Mouse (Mus musculus) intestine, embryonic 14.5 days (tissue): ENCODE results near the gene Npl. TPM values are rescaled to one million over a fixed set of nuclear protein-coding genes. Genes with fewer than 3 reads are reported as not detected.
"Not testable (repeated sequence)": the region's sequence is repeated elsewhere in the genome, so short reads cannot be mapped to it uniquely, and the experiment has no call there.

Source experiments
- ATAC-seq: fragments of 200-750 bp; cut with Nextera tagmentation; replicated peaks from 2 replicates; pipeline ENCODE4 v1.8.0; 2017; ENCODE audit warnings: low read depth, moderate number of reproducible peaks, moderate TSS enrichment, moderate library complexity; ENCODE audit not compliant: low FRiP score, low TSS enrichment
- DNase-seq: peaks from one replicate; pipeline ENCODE4 v3.0.0-alpha.2; 2018; ENCODE audit warnings: low spot score
- H3K27ac ChIP-seq: fragments of 300-500 bp; sonication (generic); 2 replicates; pipeline ENCODE4 v1.5.1; 2014; ENCODE audit warnings: low read depth, mild to moderate bottlenecking, control low read depth
- H3K27me3 ChIP-seq: fragments of 300-500 bp; sonication (generic); replicated peaks from 2 replicates; pipeline ENCODE4 v1.6.1; 2014; ENCODE audit warnings: low read length, control low read depth; ENCODE audit not compliant: control insufficient read depth, insufficient read depth
- H3K36me3 ChIP-seq: fragments of 300-500 bp; sonication (generic); 2 replicates; pipeline ENCODE4 v1.6.1; 2014; ENCODE audit warnings: low read length, control low read depth; ENCODE audit not compliant: control insufficient read depth, insufficient read depth
- H3K4me1 ChIP-seq: fragments of 300-500 bp; sonication (generic); replicated peaks from 2 replicates; pipeline ENCODE4 v1.6.1; 2014; ENCODE audit warnings: low read length, control low read depth, mixed read lengths; ENCODE audit not compliant: control insufficient read depth, insufficient read depth
- H3K4me2 ChIP-seq: fragments of 300-500 bp; sonication (generic); 2 replicates; pipeline ENCODE4 v1.6.1; 2014; ENCODE audit warnings: low read length
- H3K4me3 ChIP-seq: fragments of 300-500 bp; sonication (generic); 2 replicates; pipeline ENCODE4 v1.5.1; 2014; ENCODE audit warnings: low read depth, low read length, control low read depth, mixed read lengths
- H3K9ac ChIP-seq: fragments of 300-500 bp; sonication (generic); 2 replicates; pipeline ENCODE4 v1.6.1; 2014; ENCODE audit warnings: mild to moderate bottlenecking, low read length
- H3K9me3 ChIP-seq: fragments of 300-500 bp; sonication (generic); 2 replicates; pipeline ENCODE4 v1.6.1; 2016; ENCODE audit warnings: low read length, control low read depth; ENCODE audit not compliant: control insufficient read depth
- WGBS: fragments of 180-500 bp; shearing (Covaris S2); extraction: QIAGEN DNeasy Blood & Tissue Kit; methylation state at CpG from one replicate; pipeline ENCODE4 v1.1.7; 2014; 5-methylcytosine and 5-hydroxymethylcytosine counted together
- polyA plus RNA-seq: library from polyadenylated mRNA; unstranded; fragments of >200 nt; fragmentation: Nextera tagmentation; extraction: Ambion mirVana; gene quantifications from 2 replicates; pipeline ENCODE4 v1.2.1, GENCODE M21; 2014

Gene Npl
- polyA plus RNA-seq, 1 experiment from 2014 or later: 9.0 TPM

DNA sequence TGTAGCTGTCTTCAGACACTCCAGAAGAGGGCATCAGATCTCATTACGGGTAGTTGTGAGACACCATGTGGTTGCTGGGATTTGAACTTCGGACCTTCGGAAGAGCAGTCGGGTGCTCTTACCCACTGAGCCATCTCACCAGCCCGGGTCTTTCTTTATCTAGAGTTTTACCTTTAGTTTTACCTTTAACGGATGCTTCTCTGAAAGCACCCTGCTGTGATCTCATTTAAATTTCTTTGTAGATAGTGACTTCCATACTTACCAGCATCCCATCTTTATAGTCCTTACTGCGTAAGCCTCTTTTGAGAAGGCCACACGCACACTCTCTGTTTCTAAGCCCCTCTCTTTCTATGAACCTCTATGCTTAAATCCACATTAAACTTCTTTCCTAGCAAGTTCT lies 40.3 kb downstream of the Npl start:
- not testable (repeated sequence) for DNase-seq, H3K27ac ChIP-seq, H3K36me3 ChIP-seq, H3K4me3 ChIP-seq, H3K4me2 ChIP-seq, H3K9me3 ChIP-seq, H3K9ac ChIP-seq, H3K27me3 ChIP-seq, H3K4me1 ChIP-seq, ATAC-seq
- 62% methylated on average over 8 of the region's 8 CpGs for WGBS

GRCm38 (mm10) chr1:153509012-153509411 lies 40.8 kb downstream of the Npl start:
- no peaks in the 10 kb centered on the region for H3K4me1 ChIP-seq
- no peak overlapping the region for H3K27ac ChIP-seq
- 88% methylated on average over 6 of the region's 6 CpGs for WGBS
- H3K9ac ChIP-seq: no peak overlapping the region
- no peak for ATAC-seq
- H3K36me3 ChIP-seq: no peaks in the 10 kb centered on the region
- no peak for DNase-seq
- H3K4me3 ChIP-seq: no peak overlapping the region
- H3K4me2 ChIP-seq: no peak overlapping the region
- no peaks in the 10 kb centered on the region for H3K9me3 ChIP-seq
- H3K27me3 ChIP-seq: no peaks in the 10 kb centered on the region

DNA sequence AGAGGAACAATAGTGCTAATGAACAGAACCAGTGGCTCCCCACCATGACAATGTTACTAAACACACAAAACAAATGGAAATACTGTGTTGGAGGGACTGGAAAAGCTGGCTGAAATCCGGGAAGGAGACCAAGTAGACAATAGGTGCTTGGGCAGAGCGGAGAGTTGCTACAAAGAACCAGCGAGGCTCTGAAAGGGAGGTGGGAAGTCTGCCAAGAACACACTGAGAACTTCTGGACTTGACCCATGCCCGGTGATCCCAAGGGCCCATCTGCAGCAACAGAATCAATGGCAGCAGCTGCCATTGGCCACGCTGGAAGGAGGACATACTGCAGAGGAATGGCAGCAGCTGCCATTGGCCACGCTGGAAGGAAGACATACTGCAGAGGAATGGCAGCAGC lies 43.6 kb downstream of the Npl start:
- Histone ChIP-seq H3K27ac (no peak overlapping the region), H3K27me3 (no peaks in the 10 kb centered on the region), H3K9me3 (no peaks in the 10 kb centered on the region), H3K36me3 (no peaks in the 10 kb centered on the region), H3K4me1 (no peaks in the 10 kb centered on the region), H3K4me3 (no peak overlapping the region), H3K9ac (no peak overlapping the region), H3K4me2 (no peak overlapping the region)
- 85% methylated on average over 6 of the region's 6 CpGs for WGBS
- ATAC-seq (no peak), DNase-seq (no peak)

DNA sequence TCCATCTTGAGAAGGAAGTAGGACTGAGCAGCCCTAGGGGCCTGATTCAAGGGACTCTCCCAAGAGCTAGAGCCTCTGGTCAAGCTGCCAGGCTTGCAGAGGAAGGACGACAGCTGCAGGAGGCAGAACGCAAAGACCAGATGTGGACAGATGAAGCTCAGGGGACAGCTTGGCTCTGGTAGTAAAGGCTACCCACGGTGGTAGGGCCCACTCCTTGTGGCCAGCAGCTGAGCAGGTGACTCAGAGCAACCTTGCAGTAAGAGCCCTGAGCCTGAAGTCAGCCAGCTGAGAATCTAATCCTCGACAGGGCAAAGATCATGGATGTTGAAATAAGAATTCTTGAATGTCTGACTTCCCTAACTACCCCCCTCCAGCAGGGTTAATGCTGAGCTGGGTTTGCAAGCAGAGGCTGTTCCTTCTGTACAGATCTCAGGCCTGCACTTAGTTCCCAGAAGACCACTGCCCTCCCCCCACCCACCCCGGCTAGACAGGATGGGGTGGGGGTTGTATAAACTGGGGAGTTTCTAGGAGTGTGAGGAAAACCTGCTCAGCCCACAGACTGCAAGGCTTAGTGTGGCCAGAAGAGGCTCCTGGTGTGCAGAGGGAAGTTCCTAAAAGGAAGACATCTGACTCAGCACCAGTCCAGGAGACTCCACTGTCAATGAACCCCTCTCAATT lies 48.1 kb downstream of the Npl start:
- no peaks in the 10 kb centered on the region for H3K36me3 ChIP-seq
- H3K9ac ChIP-seq: no peak overlapping the region
- no peak overlapping the region for H3K4me3 ChIP-seq
- H3K4me2 ChIP-seq: no peak overlapping the region
- WGBS: 55% methylated on average over 5 of the region's 5 CpGs
- H3K4me1 ChIP-seq: no peaks in the 10 kb centered on the region
- no peaks in the 10 kb centered on the region for H3K27me3 ChIP-seq
- no peaks in the 10 kb centered on the region for H3K9me3 ChIP-seq
- DNase-seq: no peak
- peak; percentile 38; the same call in 1 of the 2 replicates for ATAC-seq
- H3K27ac ChIP-seq: no peak overlapping the region

DNA sequence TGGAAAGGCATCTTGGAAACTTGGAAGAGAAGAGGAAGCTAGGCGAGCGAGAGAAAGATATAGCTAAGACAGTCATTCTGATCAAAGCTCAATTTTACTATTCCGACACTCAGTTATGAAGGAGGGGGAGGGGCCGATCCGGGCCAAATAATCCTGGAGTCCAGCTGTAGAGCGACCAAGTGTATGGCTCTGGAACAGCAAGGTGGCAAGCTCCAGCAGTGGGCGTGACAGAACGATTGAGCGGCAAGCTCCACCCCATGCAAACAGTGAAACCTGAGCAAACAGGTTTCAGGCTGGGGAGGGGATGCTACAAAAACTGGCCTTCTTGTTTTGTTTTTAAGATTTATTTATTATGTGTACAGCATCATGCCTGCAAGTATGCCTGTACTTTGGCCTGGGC lies 49.8 kb downstream of the Npl start:
- Histone ChIP-seq H3K4me1 (no peaks in the 10 kb centered on the region), H3K27ac (no peak overlapping the region), H3K9me3 (no peaks in the 10 kb centered on the region), H3K4me2 (no peak overlapping the region), H3K4me3 (no peak overlapping the region), H3K36me3 (no peaks in the 10 kb centered on the region), H3K9ac (no peak overlapping the region), H3K27me3 (no peaks in the 10 kb centered on the region)
- DNase-seq (no peak), ATAC-seq (0 out of 2 replicates have a peak, but pooled peaks have one; percentile 20)
- WGBS: 86% methylated on average over 9 of the region's 9 CpGs

DNA sequence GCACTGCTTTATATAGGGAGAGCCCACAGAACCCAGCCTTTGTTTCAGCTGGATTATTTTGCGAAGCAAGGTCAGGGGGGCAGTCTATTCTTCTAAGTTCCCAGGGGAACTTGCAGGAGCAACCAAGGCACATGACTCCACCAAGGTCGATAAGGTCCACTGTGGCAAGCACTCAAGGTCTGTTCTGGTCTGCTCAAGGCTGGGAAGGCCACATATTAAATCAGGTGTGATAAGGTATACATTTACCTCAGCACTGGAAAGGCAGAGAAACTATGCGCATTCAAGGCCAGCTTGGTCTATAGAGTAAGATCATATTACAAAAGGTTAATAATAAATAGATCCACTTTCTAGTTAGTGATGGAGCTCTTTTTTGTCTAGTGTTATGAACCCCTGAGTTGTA lies 53.8 kb downstream of the Npl start:
- DNase-seq (no peak), ATAC-seq (no peak)
- Histone ChIP-seq H3K9ac (no peak overlapping the region), H3K27me3 (no peaks in the 10 kb centered on the region), H3K4me1 (no peaks in the 10 kb centered on the region), H3K4me2 (no peak overlapping the region), H3K4me3 (no peak overlapping the region), H3K9me3 (no peaks in the 10 kb centered on the region), H3K36me3 (no peaks in the 10 kb centered on the region), H3K27ac (no peak overlapping the region)
- WGBS: 75% methylated on average over 3 of the region's 3 CpGs

DNA sequence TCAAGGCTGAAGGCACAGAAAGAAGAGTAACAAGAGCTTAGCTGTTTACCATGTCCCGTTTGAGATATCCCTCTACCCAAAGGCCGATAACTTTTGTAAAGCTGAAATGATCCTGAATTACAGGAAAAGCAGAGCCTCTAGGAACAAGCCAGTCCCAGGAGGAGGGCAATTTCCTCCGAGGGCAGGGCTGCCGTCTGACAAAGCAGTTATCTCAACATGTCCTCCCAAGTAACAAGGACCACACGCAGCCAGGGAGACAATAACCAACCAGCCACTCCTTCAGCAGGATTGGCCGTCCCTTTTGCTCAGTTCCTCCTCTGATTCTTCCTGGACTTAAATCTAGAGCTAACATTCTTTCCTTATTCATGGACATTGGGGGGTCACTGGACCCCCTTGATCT lies 55.9 kb downstream of the Npl start:
- no peaks in the 10 kb centered on the region for H3K9me3 ChIP-seq
- no peak for ATAC-seq
- no peak for DNase-seq
- no peak overlapping the region for H3K27ac ChIP-seq
- H3K27me3 ChIP-seq: no peaks in the 10 kb centered on the region
- 39% methylated on average over 6 of the region's 6 CpGs for WGBS
- no peaks in the 10 kb centered on the region for H3K4me1 ChIP-seq
- H3K4me3 ChIP-seq: no peak overlapping the region
- H3K36me3 ChIP-seq: no peaks in the 10 kb centered on the region
- no peak overlapping the region for H3K9ac ChIP-seq
- H3K4me2 ChIP-seq: no peak overlapping the region

DNA sequence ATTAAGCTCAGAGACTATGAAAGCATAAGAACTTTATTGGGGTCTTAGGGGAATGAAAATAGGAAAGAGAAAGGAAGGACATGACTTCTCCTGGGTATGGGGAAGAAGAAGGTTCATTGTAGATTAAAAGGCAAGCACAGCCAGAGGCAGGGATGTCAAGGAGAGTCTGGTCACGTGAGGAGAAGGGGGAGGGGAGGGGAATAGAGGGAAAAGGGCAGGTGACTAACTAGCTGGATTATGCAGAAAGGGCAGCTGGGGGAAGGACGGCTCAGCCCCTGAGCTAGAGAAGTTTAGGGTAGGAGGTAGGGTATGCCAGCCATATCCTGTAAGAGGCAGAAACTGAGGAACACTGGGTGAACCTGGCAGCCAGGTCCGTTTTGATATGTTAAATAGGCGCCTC lies 56.5 kb downstream of the Npl start:
- H3K4me3 ChIP-seq: no peak overlapping the region
- no peak overlapping the region for H3K4me2 ChIP-seq
- no peaks in the 10 kb centered on the region for H3K27me3 ChIP-seq
- no peak overlapping the region for H3K9ac ChIP-seq
- H3K9me3 ChIP-seq: no peaks in the 10 kb centered on the region
- 25% methylated on average over 4 of the region's 4 CpGs for WGBS
- no peaks in the 10 kb centered on the region for H3K4me1 ChIP-seq
- ATAC-seq: no peak
- H3K36me3 ChIP-seq: no peaks in the 10 kb centered on the region
- no peak overlapping the region for H3K27ac ChIP-seq
- no peak for DNase-seq

- Histone ChIP-seq H3K27ac (no peak overlapping the region), H3K27me3 (no peaks in the 10 kb centered on the region), H3K4me1 (no peaks in the 10 kb centered on the region), H3K9me3 (no peaks in the 10 kb centered on the region), H3K4me2 (no peak overlapping the region), H3K36me3 (no peaks in the 10 kb centered on the region), H3K4me3 (no peak overlapping the region), H3K9ac (no peak overlapping the region)
- WGBS: 100% methylated on average over 1 of the region's 1 CpGs
- DNase-seq (no peak), ATAC-seq (no peak)
Measured at GRCm38 (mm10) chr1:153491822-153492221, 58.0 kb downstream of the Npl start.
